Mouse (Mus musculus) ES-Bruce4 (cell line): ENCODE data around the gene Arhgef11.

ENCODE experiments used
- CTCF ChIP-seq: IDR thresholded peaks from one replicate; pipeline ENCODE4 v1.8.1; 2011; ENCODE audit warnings: low read depth, low read length
- POLR2A ChIP-seq: IDR thresholded peaks from one replicate; pipeline ENCODE4 v1.8.1; 2011; ENCODE audit warnings: low read length; ENCODE audit not compliant: insufficient read depth

GRCm38 (mm10) chr3:87771088-87771487 is 153.7 kb downstream of the Arhgef11 start:
- no peak for TF ChIP-seq POLR2A
- TF ChIP-seq CTCF = no peak
